Mouse (Mus musculus) lung, adult 2 months (tissue): ENCODE measurements around the gene Lpar3.

Experiments used
- CTCF ChIP-seq: fragments of 200-500 bp; IDR thresholded peaks from 2 replicates; pipeline ENCODE4 v1.5.1; 2011; ENCODE audit warnings: mild to moderate bottlenecking, low read length, control low read depth; ENCODE audit not compliant: insufficient read depth
- POLR2A ChIP-seq: fragments of 200-500 bp; IDR thresholded peaks from 2 replicates; pipeline ENCODE4 v1.6.1; 2011; ENCODE audit warnings: low read depth, mild to moderate bottlenecking, control low read depth, low read length, borderline replicate concordance; ENCODE audit errors: extremely low read depth

DNA sequence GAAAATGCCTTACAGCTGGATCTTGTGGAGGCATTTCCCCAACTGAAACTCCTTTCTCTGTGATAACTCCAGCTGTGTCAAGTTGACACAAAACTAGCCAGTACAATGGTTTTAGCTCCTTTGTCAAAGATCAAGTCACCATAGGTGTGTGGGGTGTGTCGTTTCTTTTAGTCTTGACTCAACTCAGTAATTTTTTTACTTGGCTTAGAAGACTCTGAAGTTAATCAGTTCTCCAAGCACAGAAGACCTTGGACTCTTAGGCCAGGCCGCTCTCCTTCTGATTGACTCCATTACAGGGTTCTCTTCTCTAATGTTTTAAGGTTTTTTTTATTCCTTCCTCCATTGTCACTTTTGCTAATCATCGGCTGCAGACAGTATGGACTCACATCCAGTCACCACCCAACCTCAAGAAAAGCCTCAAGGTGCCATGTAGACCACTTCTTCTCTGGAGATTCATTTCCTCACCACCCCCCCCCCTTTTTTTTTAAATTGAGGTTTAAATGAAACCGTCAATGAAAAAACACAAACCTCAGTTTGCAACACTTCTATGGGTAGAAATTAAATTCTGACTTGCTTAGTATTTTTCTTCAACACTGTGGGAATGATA is 9.5 kb upstream of the Lpar3 start:
- TF ChIP-seq POLR2A: no peak
- no peak for TF ChIP-seq CTCF
